Mouse (Mus musculus) heart, embryonic 11.5 days (tissue): ENCODE results near the gene Gpcpd1. TPM values are rescaled to one million over a fixed set of nuclear protein-coding genes. Genes with fewer than 3 reads are reported as not detected.

Experiments
- ATAC-seq: fragments of 200-750 bp; cut with Nextera tagmentation; replicated peaks from 2 replicates; pipeline ENCODE4 v1.8.0; 2017; ENCODE audit warnings: moderate library complexity; ENCODE audit not compliant: insufficient number of reproducible peaks, low FRiP score, low TSS enrichment
- H3K27ac ChIP-seq: fragments of 300-500 bp; sonication (generic); 2 replicates; pipeline ENCODE4 v1.5.1; 2014; ENCODE audit warnings: mild to moderate bottlenecking, low read depth, low read length
- H3K27me3 ChIP-seq: fragments of 300-500 bp; sonication (generic); 2 replicates; pipeline ENCODE4 v1.6.1; 2014; ENCODE audit warnings: mild to moderate bottlenecking, low read length, mixed read lengths; ENCODE audit not compliant: control insufficient read depth, insufficient read depth
- H3K36me3 ChIP-seq: fragments of 300-500 bp; sonication (generic); 2 replicates; pipeline ENCODE4 v1.6.1; 2014; ENCODE audit warnings: mild to moderate bottlenecking, low read length, moderate library complexity, mixed read lengths; ENCODE audit not compliant: control insufficient read depth, insufficient read depth
- H3K4me1 ChIP-seq: fragments of 300-500 bp; sonication (generic); 2 replicates; pipeline ENCODE4 v1.6.1; 2014; ENCODE audit warnings: low read length; ENCODE audit not compliant: control insufficient read depth, insufficient read depth
- H3K4me2 ChIP-seq: fragments of 300-500 bp; sonication (generic); 2 replicates; pipeline ENCODE4 v1.6.1; 2014; ENCODE audit warnings: mild to moderate bottlenecking, moderate library complexity
- H3K4me3 ChIP-seq: fragments of 300-500 bp; sonication (generic); 2 replicates; pipeline ENCODE4 v1.5.1; 2014; ENCODE audit warnings: low read depth, low read length
- H3K9ac ChIP-seq: fragments of 300-500 bp; sonication (generic); 2 replicates; pipeline ENCODE4 v1.6.1; 2014; ENCODE audit warnings: mild to moderate bottlenecking, low read depth, low read length, moderate library complexity
- H3K9me3 ChIP-seq: fragments of 300-500 bp; sonication (generic); replicated peaks from 2 replicates; pipeline ENCODE4 v1.6.1; 2016; ENCODE audit warnings: low read length; ENCODE audit not compliant: control insufficient read depth
- WGBS: fragments of 180-500 bp; shearing (Covaris S2); extraction: QIAGEN DNeasy Blood & Tissue Kit; methylation state at CpG from one replicate; pipeline ENCODE4 v1.1.7; 2014; ENCODE audit not compliant: insufficient replicate concordance; 5-methylcytosine and 5-hydroxymethylcytosine counted together
- polyA plus RNA-seq: library from polyadenylated mRNA; unstranded; fragments of >200 nt; fragmentation: Nextera tagmentation; extraction: Ambion mirVana; gene quantifications from 2 replicates; pipeline ENCODE4 v1.2.1, GENCODE M21; 2014

Gpcpd1 gene
- polyA plus RNA-seq, 1 experiment from 2014 or later, result 36.5 TPM

DNA sequence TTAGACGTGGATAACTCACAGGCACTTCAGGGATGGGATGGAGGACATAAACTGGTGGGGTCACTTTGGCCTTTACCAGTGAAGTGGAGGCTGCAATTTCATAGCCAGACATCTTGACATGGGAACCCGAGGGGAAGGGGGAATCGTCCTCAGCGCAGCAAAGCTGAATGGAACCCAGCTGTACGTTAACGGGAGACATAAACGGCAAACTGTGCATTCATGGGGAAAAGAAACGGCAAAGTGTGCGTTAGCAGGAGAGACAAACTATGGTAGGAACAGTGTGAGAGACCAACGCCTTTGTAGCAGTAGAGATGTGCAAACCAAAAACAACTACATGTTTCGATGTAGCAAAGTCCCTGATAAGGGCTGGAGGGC lies 74.6 kb downstream of the Gpcpd1 start:
- Histone ChIP-seq H3K4me3 (peak overlapping the region; percentile 17; the same call in 1 of the 2 replicates), H3K36me3 (no peaks in the 10 kb centered on the region), H3K9me3 (no peaks in the 10 kb centered on the region), H3K27me3 (no peaks in the 10 kb centered on the region), H3K27ac (peak overlapping the region; percentile 10; the same call in 1 of the 2 replicates), H3K9ac (peak overlapping the region; percentile 43; the same call in 1 of the 2 replicates), H3K4me1 (peaks cover 4% of the 10 kb centered on the region; the same call in 1 of the 2 replicates), H3K4me2 (peak overlapping the region; percentile 60)
- ATAC-seq, result no peak; the same call in 1 of the 2 replicates
- 70% methylated on average over 11 of the region's 11 CpGs for WGBS

GRCm38 (mm10) chr2:132512051-132512976 lies 75.2 kb downstream of the Gpcpd1 start:
- Histone ChIP-seq H3K27me3 (no peaks in the 10 kb centered on the region), H3K27ac (peak overlapping the region; percentile 10; the same call in 1 of the 2 replicates), H3K4me3 (peak overlapping the region; percentile 17; the same call in 1 of the 2 replicates), H3K9me3 (no peaks in the 10 kb centered on the region), H3K9ac (peak overlapping the region; percentile 43; the same call in 1 of the 2 replicates), H3K36me3 (no peaks in the 10 kb centered on the region), H3K4me2 (peak overlapping the region; percentile 60), H3K4me1 (peaks cover 6% of the 10 kb centered on the region; the same call in 1 of the 2 replicates)
- peak; percentile 58 for ATAC-seq
- WGBS, result 26% methylated on average over 19 of the region's 19 CpGs

DNA sequence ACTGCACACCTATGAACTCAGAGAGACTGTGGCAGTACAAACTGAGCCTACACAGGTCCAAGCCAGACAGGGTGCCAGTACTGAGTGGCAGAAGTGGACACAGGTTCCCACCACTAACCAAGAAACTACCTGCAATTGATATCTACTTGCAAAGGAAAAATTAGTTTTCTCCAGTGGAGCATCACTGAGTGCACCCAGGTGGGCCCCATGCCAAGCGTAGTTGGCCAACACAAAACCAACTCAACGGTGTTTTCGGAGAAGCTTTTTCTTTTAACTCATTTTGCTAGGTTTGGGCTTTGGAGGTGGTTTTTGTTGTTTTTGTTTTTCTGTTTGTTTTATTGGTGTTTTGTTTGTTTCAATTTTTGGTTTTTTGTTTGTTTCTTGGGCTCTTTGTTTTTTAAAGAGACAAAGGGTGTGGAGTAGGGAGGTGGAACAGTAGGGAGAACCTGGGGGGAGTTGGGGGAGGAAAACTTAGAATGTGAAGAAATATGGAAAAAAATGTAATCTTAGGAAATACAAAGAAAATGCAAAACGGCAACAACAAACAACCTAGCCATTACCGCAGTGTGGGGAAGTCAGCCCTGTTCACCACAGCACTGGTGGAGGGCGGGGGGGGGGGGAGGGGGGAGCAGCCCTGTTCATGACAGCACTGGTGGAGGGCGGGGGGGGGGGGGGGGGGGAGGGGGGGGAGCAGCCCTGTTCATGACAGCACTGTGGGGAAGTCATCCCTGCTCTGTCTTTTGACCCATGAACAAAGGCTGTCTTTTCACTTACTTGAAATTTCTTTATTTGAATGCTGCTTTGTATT lies 76.3 kb downstream of the Gpcpd1 start:
- Histone ChIP-seq H3K4me3 (no peak overlapping the region), H3K9me3 (no peaks in the 10 kb centered on the region), H3K4me1 (peaks cover 9% of the 10 kb centered on the region; the same call in 1 of the 2 replicates), H3K27ac (no peak overlapping the region), H3K9ac (no peak overlapping the region), H3K27me3 (no peaks in the 10 kb centered on the region), H3K36me3 (no peaks in the 10 kb centered on the region), H3K4me2 (no peak overlapping the region)
- ATAC-seq, result no peak
- WGBS, result 91% methylated on average over 5 of the region's 7 CpGs

DNA sequence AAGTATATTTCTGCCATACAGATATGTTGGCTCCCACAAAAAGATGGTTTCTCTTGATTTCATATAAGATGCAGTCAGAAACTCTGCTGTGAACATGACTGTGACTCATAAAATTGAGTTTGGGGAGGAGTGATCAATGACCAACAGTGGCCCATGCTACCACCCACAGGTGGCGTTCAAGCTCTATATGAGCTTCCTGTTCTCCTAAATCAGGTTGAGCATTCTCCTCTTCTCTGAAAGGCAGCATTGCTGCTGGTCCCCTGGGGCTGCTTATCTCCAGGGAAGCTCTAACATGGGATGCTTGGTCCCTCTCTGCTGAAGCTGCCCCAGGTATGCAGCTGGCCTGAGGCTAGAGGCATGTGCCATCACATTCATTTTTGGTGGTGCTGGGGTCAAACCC lies 77.8 kb downstream of the Gpcpd1 start:
- 88% methylated on average over 1 of the region's 1 CpGs for WGBS
- Histone ChIP-seq H3K9ac (no peak overlapping the region), H3K4me3 (no peak overlapping the region), H3K4me1 (peaks cover 9% of the 10 kb centered on the region; the same call in 1 of the 2 replicates), H3K27me3 (no peaks in the 10 kb centered on the region), H3K4me2 (no peak overlapping the region), H3K9me3 (no peaks in the 10 kb centered on the region), H3K27ac (no peak overlapping the region), H3K36me3 (no peaks in the 10 kb centered on the region)
- ATAC-seq, result no peak

GRCm38 (mm10) chr2:132509261-132509660 lies 78.3 kb downstream of the Gpcpd1 start:
- H3K4me1 ChIP-seq, result peaks cover 9% of the 10 kb centered on the region; the same call in 1 of the 2 replicates
- no peaks in the 10 kb centered on the region for H3K27me3 ChIP-seq
- H3K36me3 ChIP-seq, result no peaks in the 10 kb centered on the region
- no peaks in the 10 kb centered on the region for H3K9me3 ChIP-seq
- H3K27ac ChIP-seq, result no peak overlapping the region
- H3K4me3 ChIP-seq, result no peak overlapping the region
- no peak overlapping the region for H3K9ac ChIP-seq
- ATAC-seq, result no peak
- WGBS, result 69% methylated on average over 9 of the region's 9 CpGs
- H3K4me2 ChIP-seq, result no peak overlapping the region

DNA sequence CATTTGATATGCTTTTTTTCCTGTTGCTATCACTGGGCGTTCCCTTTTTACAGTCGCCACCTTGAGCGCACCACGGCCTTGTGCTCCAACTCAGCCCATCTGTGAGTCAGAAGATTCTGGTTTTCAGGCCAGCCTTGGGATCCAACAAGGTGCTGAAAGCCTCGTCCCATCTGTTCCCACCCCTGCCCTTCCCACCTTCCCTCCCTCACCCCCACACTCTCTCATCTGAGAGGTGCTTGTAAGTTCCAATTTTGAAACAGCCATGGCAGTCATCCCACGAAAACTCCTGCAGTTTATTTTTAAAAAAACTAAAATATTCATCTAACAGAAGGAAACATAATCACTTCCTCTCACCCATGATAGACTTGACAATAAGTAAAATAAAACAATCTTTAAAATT lies 80.0 kb downstream of the Gpcpd1 start:
- Histone ChIP-seq H3K9me3 (no peaks in the 10 kb centered on the region), H3K4me3 (0 out of 2 replicates have a peak overlapping the region, but pooled peaks have one; percentile 5), H3K36me3 (no peaks in the 10 kb centered on the region), H3K27ac (no peak overlapping the region), H3K27me3 (no peaks in the 10 kb centered on the region), H3K4me2 (peak overlapping the region; percentile 46), H3K4me1 (peaks cover 4% of the 10 kb centered on the region; the same call in 1 of the 2 replicates), H3K9ac (no peak overlapping the region)
- ATAC-seq, result no peak
- 32% methylated on average over 6 of the region's 6 CpGs for WGBS

- H3K4me1 ChIP-seq, result peaks cover 4% of the 10 kb centered on the region; the same call in 1 of the 2 replicates
- H3K36me3 ChIP-seq, result no peaks in the 10 kb centered on the region
- no peak overlapping the region for H3K9ac ChIP-seq
- ATAC-seq, result no peak
- H3K9me3 ChIP-seq, result no peaks in the 10 kb centered on the region
- 0 out of 2 replicates have a peak overlapping the region, but pooled peaks have one; percentile 5 for H3K4me3 ChIP-seq
- WGBS, result 29% methylated on average over 14 of the region's 14 CpGs
- no peaks in the 10 kb centered on the region for H3K27me3 ChIP-seq
- peak overlapping the region; percentile 46 for H3K4me2 ChIP-seq
- no peak overlapping the region for H3K27ac ChIP-seq
Observed at GRCm38 (mm10) chr2:132507091-132507490, 80.4 kb downstream of the Gpcpd1 start.

DNA sequence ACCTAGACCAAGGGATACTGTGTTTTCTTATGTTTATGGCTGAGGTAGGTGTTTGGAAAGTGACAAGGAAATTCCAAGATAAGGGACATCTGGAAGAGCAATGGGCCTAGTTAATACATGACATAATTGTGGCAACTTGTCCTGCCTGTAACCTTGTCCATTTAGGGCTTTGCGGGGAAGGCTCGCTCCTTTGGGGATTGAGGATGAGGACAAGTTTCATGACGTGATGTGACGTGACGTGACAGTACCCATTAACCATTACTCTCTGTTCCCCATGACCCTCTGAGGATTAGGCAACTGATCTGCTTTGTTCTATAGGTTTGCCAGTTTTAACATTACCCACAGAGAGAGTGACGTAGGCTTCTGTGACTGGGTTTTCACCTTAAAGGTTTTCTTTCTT lies 81.7 kb downstream of the Gpcpd1 start:
- WGBS, result 87% methylated on average over 6 of the region's 6 CpGs
- Histone ChIP-seq H3K9ac (no peak overlapping the region), H3K4me3 (no peak overlapping the region), H3K9me3 (no peaks in the 10 kb centered on the region), H3K4me2 (no peak overlapping the region), H3K27me3 (no peaks in the 10 kb centered on the region), H3K27ac (no peak overlapping the region), H3K36me3 (no peaks in the 10 kb centered on the region), H3K4me1 (peaks cover 4% of the 10 kb centered on the region; the same call in 1 of the 2 replicates)
- no peak for ATAC-seq
